Mouse (Mus musculus): ENCODE results near the gene Rec114. TPM values are rescaled to one million over a fixed set of nuclear protein-coding genes. Genes with fewer than 3 reads are reported as not detected.
A peak's percentile ranks its signal among the peaks of the same experiment; 100 is the strongest.

Rec114 gene
- polyA plus RNA-seq (2015; fragmentation: Nextera tagmentation; extraction: Ambion mirVana): 1.3 and 1.5 TPM in 2 replicates

DNA sequence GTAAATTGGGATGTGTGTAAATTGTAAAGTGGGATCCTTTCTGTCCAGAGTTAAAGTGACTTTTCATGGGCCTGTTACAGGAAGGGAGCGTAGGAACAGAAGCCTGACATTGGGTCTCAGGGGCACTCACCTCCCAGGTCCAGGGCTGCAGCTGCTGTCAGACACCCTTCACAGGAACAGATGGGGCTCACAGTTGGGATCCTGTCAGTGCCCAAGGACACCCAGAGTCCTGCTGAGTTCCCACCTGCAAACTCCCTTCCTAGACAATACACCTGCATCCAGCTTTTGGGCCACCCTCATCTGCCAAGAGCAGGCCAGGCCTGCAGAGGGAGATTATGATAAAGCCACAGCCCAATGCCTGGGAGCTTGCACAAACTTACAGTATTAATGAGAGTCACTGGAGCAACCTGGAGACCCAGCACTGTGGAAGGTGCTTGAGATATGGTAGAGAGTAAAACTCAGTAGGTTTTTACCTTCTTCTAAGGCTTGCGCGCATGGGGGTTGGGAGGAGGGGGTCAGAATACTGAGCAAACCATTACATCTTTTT lies at the start of gene Rec114:
TSS of gene Rec114 (minus strand) at position 263 of the 547 bp plus-strand sequence.
- ATAC-seq: no peak
- Histone ChIP-seq H3K9ac (replicated peaks) (no peak within 1 kb of the TSS), H3K27me3 (no peaks in the 10 kb centered on the region), H3K36me3 (no peaks in the 10 kb centered on the region), H3K4me3 (replicated peaks) (no peak within 1 kb of the TSS), H3K4me1 (replicated peaks) (peaks cover 13% of the 10 kb centered on the region), H3K4me2 (replicated peaks) (no peak within 1 kb of the TSS), H3K9me3 (no peaks in the 10 kb centered on the region), H3K27ac (no peak within 1 kb of the TSS)
- WGBS: 92% methylated on average over 3 of the region's 3 CpGs

- Histone ChIP-seq H3K27ac (no peak overlapping the region), H3K27me3 (no peaks in the 10 kb centered on the region), H3K36me3 (no peaks in the 10 kb centered on the region), H3K4me2 (replicated peaks) (no peak overlapping the region), H3K4me1 (replicated peaks) (no peaks in the 10 kb centered on the region), H3K4me3 (replicated peaks) (no peak overlapping the region), H3K9me3 (no peaks in the 10 kb centered on the region), H3K9ac (replicated peaks) (no peak overlapping the region)
- 88% methylated on average over 3 of the region's 3 CpGs for WGBS
- no peak for ATAC-seq
Observed at GRCm38 (mm10) chr9:58789476-58789875, 45.7 kb upstream of the Rec114 start.

GRCm38 (mm10) chr9:58775363-58775762 lies 31.6 kb upstream of the Rec114 start:
- H3K27me3 ChIP-seq: no peaks in the 10 kb centered on the region
- no peak overlapping the region for H3K27ac ChIP-seq
- H3K9me3 ChIP-seq: no peaks in the 10 kb centered on the region
- H3K9ac ChIP-seq (replicated peaks): no peak overlapping the region
- H3K4me1 ChIP-seq (replicated peaks): no peaks in the 10 kb centered on the region
- WGBS: 12% methylated on average over 2 of the region's 2 CpGs
- no peak for ATAC-seq
- H3K4me3 ChIP-seq (replicated peaks): no peak overlapping the region
- H3K36me3 ChIP-seq: no peaks in the 10 kb centered on the region
- no peak overlapping the region for H3K4me2 ChIP-seq (replicated peaks)

- WGBS: 54% methylated on average over 3 of the region's 3 CpGs
- Histone ChIP-seq H3K4me1 (replicated peaks) (0 out of 2 replicates have a peak, but pooled peaks cover 3% of the 10 kb centered on the region), H3K36me3 (no peaks in the 10 kb centered on the region), H3K9me3 (no peaks in the 10 kb centered on the region), H3K27ac (no peak overlapping the region), H3K27me3 (no peaks in the 10 kb centered on the region), H3K4me3 (replicated peaks) (no peak overlapping the region), H3K4me2 (replicated peaks) (no peak overlapping the region), H3K9ac (replicated peaks) (no peak overlapping the region)
- no peak for ATAC-seq
Observed at GRCm38 (mm10) chr9:58774761-58775160, 31.0 kb upstream of the Rec114 start.

DNA sequence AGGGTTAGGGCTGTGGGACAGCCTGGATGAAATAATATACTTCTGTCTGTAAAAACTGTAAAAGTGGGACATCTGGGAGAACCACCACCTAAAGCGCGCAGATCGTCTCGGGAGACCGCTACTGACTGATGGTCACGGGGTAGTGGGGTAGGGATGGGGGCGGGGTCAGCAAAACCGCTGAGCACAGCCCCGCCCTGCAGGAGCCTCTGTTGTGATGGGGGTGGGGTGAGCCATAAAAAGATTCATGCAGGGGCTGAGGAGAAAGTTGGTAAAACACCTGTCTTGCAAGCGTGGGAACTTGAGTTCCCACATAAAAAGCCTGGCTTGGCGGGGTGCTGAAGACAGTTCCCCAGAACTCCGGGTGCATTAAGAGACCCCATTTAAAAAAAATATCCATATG lies 26.2 kb upstream of the Rec114 start:
- Histone ChIP-seq H3K27me3 (no peaks in the 10 kb centered on the region), H3K9ac (replicated peaks) (no peak overlapping the region), H3K4me2 (replicated peaks) (no peak overlapping the region), H3K36me3 (no peaks in the 10 kb centered on the region), H3K4me3 (replicated peaks) (no peak overlapping the region), H3K4me1 (replicated peaks) (peaks cover 4% of the 10 kb centered on the region), H3K27ac (no peak overlapping the region), H3K9me3 (no peaks in the 10 kb centered on the region)
- no peak for ATAC-seq
- WGBS: 68% methylated on average over 12 of the region's 12 CpGs

DNA sequence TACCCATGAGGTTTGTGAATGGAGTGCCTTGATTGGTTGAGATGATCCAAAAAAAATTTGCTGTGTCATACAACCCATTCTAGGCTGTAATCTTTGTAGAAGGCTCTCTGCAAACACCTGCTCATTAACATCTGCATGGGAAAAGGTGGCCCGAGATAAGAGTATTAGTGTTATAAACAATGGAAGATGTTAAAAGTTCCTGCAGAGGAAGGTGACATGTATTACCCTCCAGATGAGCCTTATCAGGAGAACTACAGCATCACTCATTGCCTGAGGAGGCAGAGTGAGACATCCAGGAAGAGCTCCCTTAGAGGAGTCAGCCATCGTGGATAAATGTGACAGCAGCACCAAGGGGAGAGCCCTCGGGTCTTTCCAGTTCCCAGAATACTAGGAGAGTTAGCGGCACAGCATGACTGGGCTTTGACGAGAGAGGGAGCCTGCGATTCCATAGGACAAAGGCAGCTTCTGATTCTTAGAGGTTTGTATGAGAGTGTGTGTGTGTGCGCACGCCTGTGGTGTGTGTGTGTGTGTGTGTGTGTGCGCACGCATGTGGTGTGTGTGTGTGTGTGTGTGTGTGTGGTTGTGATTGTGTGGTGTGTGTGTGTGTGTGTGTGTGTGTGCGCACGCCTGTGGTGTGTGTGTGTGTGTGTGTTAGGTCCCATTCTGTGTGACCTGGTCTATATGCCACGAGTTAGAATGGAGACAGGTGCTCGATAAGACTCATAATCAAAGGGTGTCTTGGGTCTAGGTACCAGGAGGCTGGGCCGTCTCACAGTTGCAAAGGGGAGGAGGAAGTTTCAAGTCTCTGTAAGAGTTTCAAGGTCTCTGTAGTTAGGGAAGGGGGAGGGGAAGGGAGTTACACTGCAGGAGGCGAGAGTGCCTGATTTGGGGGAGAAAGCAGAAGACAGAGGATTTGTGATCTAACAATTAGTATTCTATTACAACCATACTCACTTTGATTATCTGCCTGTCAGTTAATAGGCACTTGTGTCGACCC lies 23.5 kb upstream of the Rec114 start:
- Histone ChIP-seq H3K4me2 (replicated peaks) (no peak overlapping the region), H3K4me1 (replicated peaks) (peaks cover 11% of the 10 kb centered on the region), H3K27ac (no peak overlapping the region), H3K9ac (replicated peaks) (no peak overlapping the region), H3K9me3 (no peaks in the 10 kb centered on the region), H3K4me3 (replicated peaks) (no peak overlapping the region), H3K36me3 (no peaks in the 10 kb centered on the region), H3K27me3 (no peaks in the 10 kb centered on the region)
- WGBS: 74% methylated on average over 17 of the region's 17 CpGs
- peak; percentile 97 for ATAC-seq

- Histone ChIP-seq H3K27me3 (no peaks in the 10 kb centered on the region), H3K9me3 (no peaks in the 10 kb centered on the region), H3K36me3 (no peaks in the 10 kb centered on the region), H3K4me2 (replicated peaks) (no peak overlapping the region), H3K27ac (no peak overlapping the region), H3K4me3 (replicated peaks) (no peak overlapping the region), H3K9ac (replicated peaks) (no peak overlapping the region), H3K4me1 (replicated peaks) (peaks cover 8% of the 10 kb centered on the region)
- WGBS: 64% methylated on average over 5 of the region's 5 CpGs
- no peak for ATAC-seq
Observed at GRCm38 (mm10) chr9:58764354-58764753, 20.6 kb upstream of the Rec114 start.

GRCm38 (mm10) chr9:58763114-58763513 lies 19.4 kb upstream of the Rec114 start:
- Histone ChIP-seq H3K27ac (no peak overlapping the region), H3K9me3 (no peaks in the 10 kb centered on the region), H3K36me3 (no peaks in the 10 kb centered on the region), H3K4me2 (replicated peaks) (no peak overlapping the region), H3K9ac (replicated peaks) (no peak overlapping the region), H3K4me1 (replicated peaks) (peaks cover 8% of the 10 kb centered on the region), H3K27me3 (no peaks in the 10 kb centered on the region), H3K4me3 (replicated peaks) (no peak overlapping the region)
- 90% methylated on average over 4 of the region's 4 CpGs for WGBS
- ATAC-seq: no peak

DNA sequence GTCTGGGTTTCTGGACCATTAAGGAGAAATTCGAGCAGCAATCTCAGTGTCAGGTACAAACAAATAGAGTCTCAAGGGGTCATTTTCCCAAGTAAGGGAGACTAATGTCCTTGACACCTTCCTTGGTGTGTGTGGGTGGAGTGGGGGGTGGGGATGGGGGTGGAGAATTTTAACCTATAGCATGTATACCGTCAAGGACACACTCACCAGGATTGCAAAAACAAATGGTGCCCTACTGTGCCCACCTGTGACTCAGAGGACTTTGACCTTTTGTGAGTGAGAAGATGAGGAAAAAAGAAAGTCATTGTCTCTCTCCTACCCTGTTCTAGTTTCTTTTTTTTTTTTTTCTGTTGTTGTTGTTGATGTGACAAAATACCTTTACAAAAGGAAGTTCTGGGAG lies 18.3 kb upstream of the Rec114 start:
- peaks cover 8% of the 10 kb centered on the region for H3K4me1 ChIP-seq (replicated peaks)
- no peak overlapping the region for H3K9ac ChIP-seq (replicated peaks)
- H3K27me3 ChIP-seq: no peaks in the 10 kb centered on the region
- no peak for ATAC-seq
- no peak overlapping the region for H3K4me2 ChIP-seq (replicated peaks)
- H3K27ac ChIP-seq: no peak overlapping the region
- WGBS: 61% methylated on average over 2 of the region's 2 CpGs
- no peaks in the 10 kb centered on the region for H3K9me3 ChIP-seq
- no peak overlapping the region for H3K4me3 ChIP-seq (replicated peaks)
- no peaks in the 10 kb centered on the region for H3K36me3 ChIP-seq

DNA sequence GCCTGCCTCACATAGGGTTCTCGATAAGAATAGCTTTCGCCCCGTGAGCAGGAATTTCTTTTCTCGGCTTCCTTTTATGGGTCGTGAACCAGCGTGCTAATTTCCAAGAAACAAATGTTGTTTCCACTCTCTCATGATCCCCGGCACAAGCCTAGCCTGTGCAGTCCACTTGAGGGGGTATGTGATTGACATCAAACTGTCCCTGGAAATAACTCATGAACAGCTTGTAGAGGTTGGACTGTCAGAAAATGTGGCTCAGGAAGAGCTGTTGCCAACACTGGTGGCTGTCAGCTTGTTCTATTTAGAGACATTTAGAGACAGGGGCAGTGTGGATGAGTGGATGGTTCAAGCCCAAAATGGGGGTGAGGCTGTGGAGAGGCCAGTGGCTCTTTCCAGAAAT lies 15.0 kb upstream of the Rec114 start:
- H3K9me3 ChIP-seq: peaks cover 3% of the 10 kb centered on the region; the same call in 1 of the 2 replicates
- no peaks in the 10 kb centered on the region for H3K36me3 ChIP-seq
- no peak overlapping the region for H3K27ac ChIP-seq
- no peak overlapping the region for H3K4me2 ChIP-seq (replicated peaks)
- H3K4me1 ChIP-seq (replicated peaks): 0 out of 2 replicates have a peak, but pooled peaks cover under 1% of the 10 kb centered on the region
- no peak for ATAC-seq
- H3K4me3 ChIP-seq (replicated peaks): no peak overlapping the region
- no peak overlapping the region for H3K9ac ChIP-seq (replicated peaks)
- 90% methylated on average over 7 of the region's 7 CpGs for WGBS
- no peaks in the 10 kb centered on the region for H3K27me3 ChIP-seq

DNA sequence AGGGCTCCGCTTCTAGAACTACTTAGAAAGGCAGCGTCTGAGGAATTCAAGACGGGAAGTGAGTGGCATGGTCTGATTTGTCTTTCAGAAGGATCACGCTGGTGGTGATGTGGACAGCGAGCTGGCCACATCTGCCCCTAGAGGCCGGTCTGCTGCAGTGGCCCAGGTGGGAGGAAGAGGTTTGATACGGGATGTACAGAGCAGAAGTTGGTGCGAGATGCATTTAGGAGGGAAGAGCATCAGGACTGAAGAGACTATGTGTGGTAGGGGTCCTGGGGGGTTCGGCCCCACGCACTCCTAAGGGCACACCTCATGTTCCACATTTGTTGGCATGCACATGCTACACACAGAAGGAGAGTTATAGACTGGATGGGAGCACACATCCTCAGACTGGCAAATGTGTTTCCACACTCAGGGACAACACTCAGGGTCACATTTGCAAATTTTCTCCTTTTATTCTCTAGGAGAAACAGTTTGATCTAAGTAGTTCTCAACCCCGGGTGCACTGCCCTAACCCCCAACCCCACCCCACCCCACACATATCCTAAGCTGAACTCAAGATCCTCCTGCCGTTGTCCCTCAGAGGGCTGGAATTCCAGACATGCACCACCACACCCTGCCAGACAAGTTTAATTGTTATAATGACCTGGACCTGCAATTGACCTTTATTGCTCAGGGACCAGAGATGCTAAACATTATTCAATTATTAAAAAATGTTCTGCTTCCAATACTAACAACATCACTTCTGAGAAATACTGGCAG lies 12.8 kb upstream of the Rec114 start:
- Histone ChIP-seq H3K9ac (replicated peaks) (no peak overlapping the region), H3K27ac (no peak overlapping the region), H3K4me1 (replicated peaks) (0 out of 2 replicates have a peak, but pooled peaks cover 3% of the 10 kb centered on the region), H3K4me2 (replicated peaks) (no peak overlapping the region), H3K36me3 (no peaks in the 10 kb centered on the region), H3K9me3 (peaks cover 3% of the 10 kb centered on the region; the same call in 1 of the 2 replicates), H3K27me3 (no peaks in the 10 kb centered on the region), H3K4me3 (replicated peaks) (no peak overlapping the region)
- ATAC-seq: no peak
- 75% methylated on average over 12 of the region's 12 CpGs for WGBS

GRCm38 (mm10) chr9:58753606-58754005 lies 9.8 kb upstream of the Rec114 start:
- no peak for ATAC-seq
- peaks cover 3% of the 10 kb centered on the region; the same call in 1 of the 2 replicates for H3K9me3 ChIP-seq
- H3K36me3 ChIP-seq: no peaks in the 10 kb centered on the region
- H3K27ac ChIP-seq: no peak overlapping the region; the same call in 1 of the 2 replicates
- no peak overlapping the region for H3K4me2 ChIP-seq (replicated peaks)
- no peaks in the 10 kb centered on the region for H3K27me3 ChIP-seq
- H3K4me1 ChIP-seq (replicated peaks): peaks cover 5% of the 10 kb centered on the region
- H3K9ac ChIP-seq (replicated peaks): no peak overlapping the region
- H3K4me3 ChIP-seq (replicated peaks): no peak overlapping the region
- WGBS: 96% methylated on average over 1 of the region's 1 CpGs
